Comparison of ENCODE assay signal across 19 mouse cellular contexts in the genomic region with DNA sequence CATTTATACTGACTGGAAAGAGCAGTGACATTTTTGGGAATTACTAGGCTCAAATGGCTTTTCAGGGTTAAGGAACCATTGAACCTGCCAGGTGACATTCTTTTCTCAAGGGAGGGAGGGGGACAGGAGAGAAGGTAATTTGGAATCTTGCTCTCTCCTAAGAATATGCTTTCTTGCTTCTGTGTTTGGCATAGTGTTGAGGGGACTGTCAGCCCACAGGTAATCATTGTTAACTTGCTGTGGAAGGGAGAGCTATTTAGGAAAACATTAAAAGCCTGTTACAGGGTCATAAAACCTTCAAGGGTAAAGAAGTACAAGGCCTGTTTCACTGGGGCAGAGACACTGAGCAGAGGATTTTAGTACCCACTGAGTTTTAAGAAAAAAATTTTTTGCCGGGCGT.
"Had no signal": no experiment of that assay in that cellular context is flagged by ENCODE, and none has a peak within 500 bp of the region (broad histone marks: within the 10 kb centered on the region; RNA-seq: fewer than 3 reads in every experiment).

No protein-coding gene starts in this region.

- H3K4me1 ChIP-seq: midbrain, embryonic 10.5 days; midbrain, embryonic 12.5 days; neural tube, embryonic 13.5 days; neural tube, embryonic 15.5 days had no signal

- H3K9me3 ChIP-seq: midbrain, embryonic 10.5 days; midbrain, embryonic 12.5 days; neural tube, embryonic 13.5 days; neural tube, embryonic 15.5 days had no signal

- DNase-seq: lung, adult 18-20 months; lung, embryonic 14.5 days; lung, postnatal 10 days; lung, postnatal 4 days; midbrain, embryonic 14.5 days; retina, postnatal 1 day; right cerebral cortex, adult 18-20 months; right cerebral cortex, postnatal 25 days; right cerebral cortex, postnatal 4 days; spleen, adult 18-20 months; thymus, adult 18-20 months; thymus, postnatal 14 days; thymus, postnatal 36 days had no signal

- H3K4me2 ChIP-seq: lung, embryonic 14.5 days; midbrain, embryonic 12.5 days; neural tube, embryonic 13.5 days; neural tube, embryonic 15.5 days had no signal

- H3K36me3 ChIP-seq: midbrain, embryonic 10.5 days; midbrain, embryonic 12.5 days; neural tube, embryonic 13.5 days; neural tube, embryonic 15.5 days had no signal

- H3K27ac ChIP-seq: midbrain, embryonic 10.5 days; midbrain, embryonic 12.5 days; neural tube, embryonic 13.5 days; neural tube, embryonic 15.5 days had no signal

- H3K27me3 ChIP-seq: midbrain, embryonic 12.5 days; neural tube, embryonic 13.5 days; neural tube, embryonic 15.5 days had no signal

- H3K9ac ChIP-seq: lung, embryonic 14.5 days; midbrain, embryonic 12.5 days; neural tube, embryonic 13.5 days; neural tube, embryonic 15.5 days had no signal

- ATAC-seq: midbrain, embryonic 16.5 days had no signal

- H3K4me3 ChIP-seq: midbrain, embryonic 10.5 days; midbrain, embryonic 12.5 days; myocyte; neural tube, embryonic 13.5 days; neural tube, embryonic 15.5 days had no signal
